Mouse (Mus musculus) megakaryocyte, embryonic 14.5 days (primary cell): ENCODE results near the gene Lypla2.

ENCODE experiments used
- FLI1 ChIP-seq: IDR thresholded peaks from 2 replicates; pipeline ENCODE4 v1.6.1; 2012; ENCODE audit warnings: low read length, inconsistent platforms, mixed read lengths
- GATA1 ChIP-seq: IDR thresholded peaks from 3 replicates; pipeline ENCODE4 v1.6.1; 2012; ENCODE audit warnings: mixed read lengths, low read length, inconsistent platforms, borderline replicate concordance

GRCm38 (mm10) chr4:135954241-135954640 lies 18.2 kb downstream of the Lypla2 start:
- TF ChIP-seq GATA1 (no peak), FLI1 (no peak)
